Mouse (Mus musculus) kidney, adult 2 months (tissue): ENCODE measurements around the gene C4b. TPM values are rescaled to one million over a fixed set of nuclear protein-coding genes. Genes with fewer than 3 reads are reported as not detected.

Source experiments
- DNase-seq: peaks from one replicate; pipeline ENCODE4 v3.0.0; 2021
- H3K27ac ChIP-seq: fragments of 200-500 bp; 2 replicates; pipeline ENCODE4 v1.5.1; 2012; ENCODE audit warnings: low read depth, low read length, control low read depth, inconsistent platforms; ENCODE audit not compliant: insufficient read depth
- H3K27me3 ChIP-seq: fragments of 200-500 bp; replicated peaks from 2 replicates; pipeline ENCODE4 v1.6.1; 2012; ENCODE audit warnings: mild to moderate bottlenecking, moderate library complexity, low read length, inconsistent platforms; ENCODE audit not compliant: control insufficient read depth, insufficient read depth
- H3K36me3 ChIP-seq: fragments of 200-500 bp; 2 replicates; pipeline ENCODE4 v1.6.1; 2012; ENCODE audit warnings: mild to moderate bottlenecking, moderate library complexity, low read length, inconsistent platforms; ENCODE audit not compliant: control insufficient read depth, insufficient read depth
- H3K4me1 ChIP-seq: fragments of 200-500 bp; 2 replicates; pipeline ENCODE4 v1.6.1; 2011; ENCODE audit warnings: low read length; ENCODE audit not compliant: control insufficient read depth, insufficient read depth
- H3K4me3 ChIP-seq: fragments of 200-500 bp; 2 replicates; pipeline ENCODE4 v1.5.1; 2011; ENCODE audit warnings: mild to moderate bottlenecking, low read depth, low read length, control low read depth; ENCODE audit not compliant: insufficient read depth
- CTCF ChIP-seq: fragments of 200-500 bp; conservative IDR thresholded peaks from 2 replicates; pipeline ENCODE4 v1.5.1; 2011; ENCODE audit warnings: low read depth, mild to moderate bottlenecking, control low read depth, low read length, moderate library complexity, mixed read lengths; ENCODE audit not compliant: insufficient read depth, insufficient read length
- POLR2A ChIP-seq: fragments of 200-500 bp; IDR thresholded peaks from one replicate; pipeline ENCODE4 v1.6.1; 2011; ENCODE audit warnings: low read depth, low read length, control low read depth
- WGBS: fragments of 180-500 bp; shearing (Covaris S2); methylation state at CpG from one replicate; pipeline ENCODE4 v1.1.7; 2018; 5-methylcytosine and 5-hydroxymethylcytosine counted together
- polyA plus RNA-seq: library from polyadenylated mRNA; depleted of rRNA; stranded (reverse); fragments of >200 nt; gene quantifications from 2 replicates; pipeline ENCODE4 v1.2.3, GENCODE M21; 2012

C4b gene
- polyA plus RNA-seq, 1 experiment: 6.8 TPM

DNA sequence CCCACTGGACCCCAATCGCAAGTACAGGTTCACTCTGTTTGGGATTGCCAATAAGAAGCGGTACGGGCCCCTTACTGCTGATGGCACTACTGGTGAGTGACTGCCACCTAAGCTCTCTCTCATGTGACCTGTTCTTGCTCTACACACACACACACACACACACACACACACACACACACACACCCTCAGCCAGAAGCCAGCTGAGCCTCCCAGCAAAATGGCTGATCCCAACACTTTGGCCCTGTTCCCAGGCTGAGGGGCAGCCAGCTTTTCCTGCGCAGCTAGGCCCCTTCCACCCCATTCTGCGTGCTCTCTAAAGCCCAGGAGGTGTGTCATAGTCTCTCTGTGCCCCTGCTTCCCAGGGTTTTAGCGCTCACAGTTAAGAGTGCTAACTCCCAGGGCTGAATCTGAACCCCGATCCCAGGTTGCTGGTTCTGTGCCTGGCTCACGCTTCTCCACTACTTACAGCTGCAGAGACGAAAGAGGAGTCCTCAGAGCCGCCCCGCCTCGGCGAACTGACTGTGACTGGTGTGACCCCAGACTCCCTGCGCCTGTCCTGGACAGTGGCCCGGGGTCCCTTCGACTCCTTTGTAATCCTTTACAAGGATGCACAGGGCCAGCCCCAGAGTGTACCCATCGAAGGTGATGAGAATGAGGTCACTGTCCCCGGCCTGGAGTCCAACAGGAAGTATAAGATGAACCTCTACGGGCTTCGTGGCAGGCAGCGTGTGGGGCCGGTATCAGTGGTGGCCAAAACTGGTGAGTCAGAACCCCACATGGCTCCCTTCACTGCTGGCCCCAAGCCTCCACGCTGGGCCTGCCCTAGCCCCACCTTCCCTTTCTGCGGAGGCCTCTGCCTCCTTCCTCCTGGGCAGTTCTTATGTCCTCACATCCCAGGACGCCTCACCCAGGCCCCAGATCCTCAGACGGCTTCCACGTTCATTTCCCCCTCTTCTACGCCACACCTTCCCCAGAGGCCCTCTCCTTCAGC, 58.3 kb downstream of the C4b start:
- WGBS: 74% methylated on average over 28 of the region's 28 CpGs
- DNase-seq: no peak
- H3K4me3 ChIP-seq: no peak overlapping the region
- H3K36me3 ChIP-seq: no peaks in the 10 kb centered on the region
- no peak overlapping the region for H3K27ac ChIP-seq
- TF ChIP-seq POLR2A: no peak
- TF ChIP-seq CTCF: no peak
- no peaks in the 10 kb centered on the region for H3K27me3 ChIP-seq
- no peaks in the 10 kb centered on the region for H3K4me1 ChIP-seq

DNA sequence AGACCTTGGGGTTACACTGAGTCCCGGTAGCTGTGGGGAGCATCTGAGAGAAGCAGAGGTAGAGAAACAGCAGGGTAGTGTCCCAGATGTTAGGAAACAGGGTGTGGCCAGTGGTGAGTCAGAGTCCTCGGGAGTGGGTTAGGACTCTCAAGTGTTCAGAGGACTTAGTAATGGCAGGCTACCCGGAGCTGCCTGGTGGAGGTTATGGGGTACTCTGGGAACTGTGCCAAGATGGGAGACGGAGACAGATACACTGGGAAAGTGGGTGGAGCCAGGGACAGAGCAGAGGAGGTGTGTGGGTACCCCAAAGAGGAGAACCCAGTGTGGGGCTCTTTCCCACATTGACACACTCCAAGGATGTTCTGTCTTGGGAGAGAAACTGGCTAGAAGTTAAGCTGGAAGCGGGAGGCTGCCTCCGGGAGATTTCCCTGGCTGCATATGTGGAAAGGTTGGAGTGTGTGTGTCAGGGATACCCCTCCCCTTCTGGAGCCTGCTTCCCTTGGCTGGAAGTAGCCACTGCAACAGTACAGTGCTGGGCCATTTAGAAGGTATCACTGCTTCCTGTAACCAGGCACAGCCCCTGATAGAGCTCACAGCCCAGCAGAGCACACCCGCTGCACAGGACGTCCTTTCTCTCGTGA, 59.3 kb downstream of the C4b start:
- no peak for TF ChIP-seq POLR2A
- no peak for TF ChIP-seq CTCF
- Histone ChIP-seq H3K4me1 (no peaks in the 10 kb centered on the region), H3K27ac (no peak overlapping the region), H3K4me3 (no peak overlapping the region), H3K27me3 (no peaks in the 10 kb centered on the region), H3K36me3 (no peaks in the 10 kb centered on the region)
- no peak for DNase-seq
- WGBS: 54% methylated on average over 9 of the region's 9 CpGs

DNA sequence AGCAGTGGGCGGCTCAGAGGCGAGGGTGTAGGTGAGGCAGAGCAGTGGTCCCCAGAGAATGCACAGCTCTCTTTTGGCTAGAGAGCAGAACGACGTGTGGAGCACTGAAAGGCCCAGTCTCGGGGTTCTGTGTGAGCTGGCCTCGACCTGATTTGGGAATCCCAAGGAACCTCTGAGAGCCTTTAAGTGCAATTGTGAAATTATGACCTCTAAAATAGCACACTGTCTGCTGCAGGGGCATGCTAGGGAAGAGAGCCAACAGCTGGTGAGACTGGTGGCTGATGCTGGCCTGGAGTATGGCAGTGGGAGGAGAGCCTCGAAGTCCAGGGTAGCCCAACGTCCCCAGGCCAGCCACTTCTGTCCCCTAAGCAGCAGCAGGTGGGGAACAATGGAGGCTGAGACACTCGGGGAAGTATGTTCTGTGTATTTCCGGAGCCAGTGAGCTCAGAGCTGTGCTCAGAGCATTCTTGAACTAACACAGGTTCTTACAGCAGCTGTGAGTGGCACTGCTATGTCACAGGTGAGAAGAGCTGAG, 59.9 kb downstream of the C4b start:
- Histone ChIP-seq H3K4me3 (no peak overlapping the region), H3K27me3 (no peaks in the 10 kb centered on the region), H3K4me1 (no peaks in the 10 kb centered on the region), H3K36me3 (no peaks in the 10 kb centered on the region), H3K27ac (no peak overlapping the region)
- TF ChIP-seq CTCF (no peak), POLR2A (no peak)
- no peak for DNase-seq
- WGBS: 70% methylated on average over 10 of the region's 10 CpGs

DNA sequence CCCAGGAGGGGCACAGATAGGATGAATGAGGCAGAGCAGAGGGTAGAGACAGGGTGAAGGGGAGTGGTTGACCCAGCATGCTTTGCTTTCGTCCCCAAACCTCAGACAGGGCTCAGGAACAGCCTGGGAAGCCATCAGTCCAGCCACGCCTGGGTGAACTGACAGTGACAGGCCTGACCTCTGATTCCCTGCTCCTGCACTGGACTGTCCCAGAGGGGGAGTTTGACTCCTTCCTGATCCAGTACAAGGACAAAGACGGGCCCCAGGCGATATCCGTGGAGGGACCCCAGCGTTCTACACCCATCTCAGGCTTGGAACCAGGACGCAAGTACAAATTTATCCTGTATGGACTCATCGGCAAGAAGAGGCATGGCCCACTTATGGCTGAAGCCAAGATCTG, 60.5 kb downstream of the C4b start:
- no peak for TF ChIP-seq POLR2A
- TF ChIP-seq CTCF: no peak
- DNase-seq: no peak
- 65% methylated on average over 8 of the region's 8 CpGs for WGBS
- Histone ChIP-seq H3K27ac (no peak overlapping the region), H3K4me3 (no peak overlapping the region), H3K36me3 (no peaks in the 10 kb centered on the region), H3K27me3 (no peaks in the 10 kb centered on the region), H3K4me1 (no peaks in the 10 kb centered on the region)

DNA sequence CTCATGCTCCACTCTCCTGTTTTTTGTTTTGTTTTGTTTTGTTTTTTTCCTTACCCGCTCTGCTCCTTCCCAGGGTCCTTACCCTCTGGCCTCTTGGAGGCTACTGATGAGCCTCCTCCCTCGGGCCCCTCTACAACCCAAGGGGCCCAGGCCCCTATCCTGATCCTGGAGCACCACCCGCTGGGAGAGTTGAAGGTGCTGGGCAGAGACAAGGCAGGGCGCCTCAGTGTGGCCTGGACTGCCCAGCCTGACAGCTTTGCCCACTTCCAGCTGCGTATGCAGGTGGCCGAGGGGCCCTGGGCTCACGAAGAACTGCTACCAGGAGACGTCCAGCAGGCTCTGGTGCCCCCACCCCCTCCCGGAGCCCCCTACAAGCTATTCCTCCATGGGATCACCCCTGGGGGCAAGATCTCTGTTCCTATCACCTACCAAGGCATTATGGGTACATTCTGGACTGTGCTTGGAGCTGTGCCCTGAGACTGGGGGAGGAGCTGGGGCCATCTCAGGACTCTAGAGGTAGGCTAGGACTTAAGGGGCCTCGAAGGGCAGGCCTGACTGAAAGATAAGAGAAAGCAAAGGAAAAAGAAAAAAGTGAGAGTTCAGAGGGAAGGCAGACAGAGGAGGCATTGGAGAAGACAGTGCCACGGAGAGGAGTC, 61.7 kb downstream of the C4b start:
- WGBS: 71% methylated on average over 11 of the region's 11 CpGs
- no peaks in the 10 kb centered on the region for H3K27me3 ChIP-seq
- H3K4me3 ChIP-seq: no peak overlapping the region
- no peak for DNase-seq
- TF ChIP-seq CTCF (no peak), POLR2A (no peak)
- H3K27ac ChIP-seq: peak overlapping the region; percentile 37; the same call in 1 of the 2 replicates
- no peaks in the 10 kb centered on the region for H3K36me3 ChIP-seq
- H3K4me1 ChIP-seq: no peaks in the 10 kb centered on the region

DNA sequence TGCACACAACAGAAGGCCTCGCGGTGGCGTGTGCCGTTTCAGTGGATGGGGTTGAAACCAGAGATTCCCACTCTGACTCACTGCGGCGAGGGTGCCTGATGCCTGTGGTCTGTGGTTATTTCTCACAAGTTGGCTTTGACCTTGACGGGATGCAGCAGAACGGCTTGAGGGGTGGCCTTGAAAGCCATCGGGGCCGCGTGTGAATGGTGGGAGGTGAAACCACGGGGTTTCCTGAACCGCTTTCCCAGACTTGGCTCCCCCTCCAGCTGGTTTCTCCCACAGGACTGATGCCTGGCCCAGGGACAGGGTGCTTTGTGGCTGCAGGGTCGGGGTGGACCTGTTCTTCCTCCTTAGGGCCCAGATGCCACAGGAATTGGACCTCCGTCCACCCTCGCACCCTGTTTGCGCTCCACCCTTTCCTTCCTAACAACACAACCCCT, 62.5 kb downstream of the C4b start:
- DNase-seq: peak; percentile 81
- H3K4me1 ChIP-seq: 0 out of 2 replicates have a peak, but pooled peaks cover 5% of the 10 kb centered on the region
- no peaks in the 10 kb centered on the region for H3K27me3 ChIP-seq
- peak overlapping the region; percentile 21 for H3K27ac ChIP-seq
- TF ChIP-seq POLR2A: no peak
- TF ChIP-seq CTCF: no peak
- H3K4me3 ChIP-seq: no peak overlapping the region
- H3K36me3 ChIP-seq: no peaks in the 10 kb centered on the region
- WGBS: 51% methylated on average over 17 of the region's 17 CpGs

DNA sequence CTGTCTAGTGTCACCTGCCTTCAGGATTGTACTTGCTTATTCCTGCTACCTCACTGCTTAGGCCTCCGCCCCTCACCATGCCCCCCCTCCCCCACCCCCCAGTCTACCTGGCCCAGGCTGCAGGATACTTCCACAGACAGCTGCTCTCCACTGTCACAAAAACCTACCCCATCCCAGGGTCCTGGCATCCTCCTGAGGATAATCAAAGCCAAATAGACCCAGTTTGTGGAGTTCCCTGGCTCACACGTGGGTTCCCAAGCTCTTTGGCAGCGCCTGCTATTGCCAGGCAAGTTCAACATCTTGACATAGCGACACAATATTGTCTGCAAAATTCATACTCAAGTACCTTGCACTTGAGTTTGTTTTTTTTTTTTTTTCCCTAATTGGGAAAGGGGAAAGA, 63.1 kb downstream of the C4b start:
- 86% methylated on average over 4 of the region's 4 CpGs for WGBS
- H3K4me1 ChIP-seq: peaks cover 5% of the 10 kb centered on the region; the same call in 1 of the 2 replicates
- no peak for DNase-seq
- no peak overlapping the region for H3K27ac ChIP-seq
- H3K27me3 ChIP-seq: no peaks in the 10 kb centered on the region
- no peak overlapping the region for H3K4me3 ChIP-seq
- TF ChIP-seq CTCF (no peak), POLR2A (no peak)
- no peaks in the 10 kb centered on the region for H3K36me3 ChIP-seq
